Mouse (Mus musculus): ENCODE results near the gene Xiap. TPM values are rescaled to one million over a fixed set of nuclear protein-coding genes. Genes with fewer than 3 reads are reported as not detected.

Xiap gene
- polyA plus RNA-seq, 1 experiment: 11.3 TPM

GRCm38 (mm10) chrX:42139882-42140281 lies 80.4 kb downstream of the Xiap start:
- no peak for DNase-seq
- H3K27me3 ChIP-seq (ENCODE audit: control insufficient read depth, insufficient read depth, low read length): no peaks in the 10 kb centered on the region
- H3K4me3 ChIP-seq (ENCODE audit: control insufficient read depth, insufficient read depth, low read length): no peak overlapping the region
- TF ChIP-seq POLR2A (IDR thresholded peaks at IDR 0.05; ENCODE audit: control insufficient read depth, extremely low read depth, insufficient read depth, low read length, poor library complexity) (no peak), CTCF (IDR thresholded peaks at IDR 0.05; ENCODE audit: borderline replicate concordance, control insufficient read depth, extremely low read depth, insufficient read depth, low read length, poor library complexity) (no peak)
- no peak overlapping the region for H3K27ac ChIP-seq (ENCODE audit: control insufficient read depth, insufficient read depth, low read length)
- 82% methylated on average over 9 of the region's 9 CpGs for WGBS
- no peaks in the 10 kb centered on the region for H3K36me3 ChIP-seq (ENCODE audit: control insufficient read depth, insufficient read depth, low read length)
- no peaks in the 10 kb centered on the region for H3K4me1 ChIP-seq (replicated peaks; ENCODE audit: control insufficient read depth, insufficient read depth, low read length)

GRCm38 (mm10) chrX:42142620-42143019 lies 83.1 kb downstream of the Xiap start:
- Histone ChIP-seq H3K4me3 (ENCODE audit: control insufficient read depth, insufficient read depth, low read length) (no peak overlapping the region), H3K27ac (ENCODE audit: control insufficient read depth, insufficient read depth, low read length) (no peak overlapping the region), H3K27me3 (ENCODE audit: control insufficient read depth, insufficient read depth, low read length) (no peaks in the 10 kb centered on the region), H3K4me1 (replicated peaks; ENCODE audit: control insufficient read depth, insufficient read depth, low read length) (no peaks in the 10 kb centered on the region), H3K36me3 (ENCODE audit: control insufficient read depth, insufficient read depth, low read length) (no peaks in the 10 kb centered on the region)
- WGBS: 13% methylated on average over 3 of the region's 3 CpGs
- DNase-seq: no peak
- no peak for TF ChIP-seq CTCF (IDR thresholded peaks at IDR 0.05; ENCODE audit: borderline replicate concordance, control insufficient read depth, extremely low read depth, insufficient read depth, low read length, poor library complexity)
- TF ChIP-seq POLR2A (IDR thresholded peaks at IDR 0.05; ENCODE audit: control insufficient read depth, extremely low read depth, insufficient read depth, low read length, poor library complexity): no peak

- Histone ChIP-seq H3K4me1 (replicated peaks; ENCODE audit: control insufficient read depth, insufficient read depth, low read length) (peaks cover 3% of the 10 kb centered on the region), H3K27ac (ENCODE audit: control insufficient read depth, insufficient read depth, low read length) (no peak overlapping the region), H3K4me3 (ENCODE audit: control insufficient read depth, insufficient read depth, low read length) (no peak overlapping the region), H3K27me3 (ENCODE audit: control insufficient read depth, insufficient read depth, low read length) (no peaks in the 10 kb centered on the region), H3K36me3 (ENCODE audit: control insufficient read depth, insufficient read depth, low read length) (no peaks in the 10 kb centered on the region)
- TF ChIP-seq CTCF (IDR thresholded peaks at IDR 0.05; ENCODE audit: borderline replicate concordance, control insufficient read depth, extremely low read depth, insufficient read depth, low read length, poor library complexity): no peak
- no peak for TF ChIP-seq POLR2A (IDR thresholded peaks at IDR 0.05; ENCODE audit: control insufficient read depth, extremely low read depth, insufficient read depth, low read length, poor library complexity)
- no peak for DNase-seq
- WGBS: 92% methylated on average over 4 of the region's 4 CpGs
Measured at GRCm38 (mm10) chrX:42143991-42144390, 84.5 kb downstream of the Xiap start.

- no peak for TF ChIP-seq POLR2A (IDR thresholded peaks at IDR 0.05; ENCODE audit: control insufficient read depth, extremely low read depth, insufficient read depth, low read length, poor library complexity)
- TF ChIP-seq CTCF (IDR thresholded peaks at IDR 0.05; ENCODE audit: borderline replicate concordance, control insufficient read depth, extremely low read depth, insufficient read depth, low read length, poor library complexity): no peak
- H3K4me3 ChIP-seq (ENCODE audit: control insufficient read depth, insufficient read depth, low read length): no peak overlapping the region
- peaks cover 3% of the 10 kb centered on the region for H3K4me1 ChIP-seq (replicated peaks; ENCODE audit: control insufficient read depth, insufficient read depth, low read length)
- peak; percentile 21 for DNase-seq
- no peaks in the 10 kb centered on the region for H3K27me3 ChIP-seq (ENCODE audit: control insufficient read depth, insufficient read depth, low read length)
- peak overlapping the region; percentile 64; the same call in 1 of the 2 replicates for H3K27ac ChIP-seq (ENCODE audit: control insufficient read depth, insufficient read depth, low read length)
- WGBS: 52% methylated on average over 5 of the region's 5 CpGs
- H3K36me3 ChIP-seq (ENCODE audit: control insufficient read depth, insufficient read depth, low read length): no peaks in the 10 kb centered on the region
Measured at GRCm38 (mm10) chrX:42148016-42148451, 88.6 kb downstream of the Xiap start.

GRCm38 (mm10) chrX:42148788-42149556 lies 89.5 kb downstream of the Xiap start, which contains the start of gene Stag2:
TSS of gene Stag2 (plus strand) at chrX:42149317.
- TF ChIP-seq CTCF (IDR thresholded peaks at IDR 0.05; ENCODE audit: borderline replicate concordance, control insufficient read depth, extremely low read depth, insufficient read depth, low read length, poor library complexity) (peak; percentile 90), POLR2A (IDR thresholded peaks at IDR 0.05; ENCODE audit: control insufficient read depth, extremely low read depth, insufficient read depth, low read length, poor library complexity) (peak; percentile 85)
- 8% methylated on average over 27 of the region's 76 CpGs for WGBS

GRCm38 (mm10) chrX:42149557-42150345 lies 90.3 kb downstream of the Xiap start:
- peaks cover 5% of the 10 kb centered on the region for H3K4me1 ChIP-seq (replicated peaks; ENCODE audit: control insufficient read depth, insufficient read depth, low read length)
- peak; percentile 60 for DNase-seq
- TF ChIP-seq POLR2A (IDR thresholded peaks at IDR 0.05; ENCODE audit: control insufficient read depth, extremely low read depth, insufficient read depth, low read length, poor library complexity) (peak; percentile 39; the same call in 1 of the 2 replicates), CTCF (IDR thresholded peaks at IDR 0.05; ENCODE audit: borderline replicate concordance, control insufficient read depth, extremely low read depth, insufficient read depth, low read length, poor library complexity) (no peak)
- H3K36me3 ChIP-seq (ENCODE audit: control insufficient read depth, insufficient read depth, low read length): no peaks in the 10 kb centered on the region
- H3K4me3 ChIP-seq (ENCODE audit: control insufficient read depth, insufficient read depth, low read length): peak overlapping the region; percentile 100
- peak overlapping the region; percentile 100 for H3K27ac ChIP-seq (ENCODE audit: control insufficient read depth, insufficient read depth, low read length)
- no peaks in the 10 kb centered on the region for H3K27me3 ChIP-seq (ENCODE audit: control insufficient read depth, insufficient read depth, low read length)
- WGBS: under 1% methylated on average over 37 of the region's 71 CpGs

More at GRCm38 (mm10) chrX:42148788-42149556, 89.5 kb downstream of the Xiap start, which contains the start of gene Stag2:
- Histone ChIP-seq H3K4me3 (ENCODE audit: control insufficient read depth, insufficient read depth, low read length) (peak within 1 kb of the TSS; percentile 100), H3K36me3 (ENCODE audit: control insufficient read depth, insufficient read depth, low read length) (no peaks in the 10 kb centered on the region), H3K4me1 (replicated peaks; ENCODE audit: control insufficient read depth, insufficient read depth, low read length) (peaks cover 5% of the 10 kb centered on the region), H3K27ac (ENCODE audit: control insufficient read depth, insufficient read depth, low read length) (peak within 1 kb of the TSS; percentile 100), H3K27me3 (ENCODE audit: control insufficient read depth, insufficient read depth, low read length) (no peaks in the 10 kb centered on the region)
- peak; percentile 81 for DNase-seq

Data from thymus, adult 2 months (tissue).